Mouse (Mus musculus): ENCODE data around the gene Snupn.
A peak's percentile ranks its signal among the peaks of the same experiment; 100 is the strongest.
"Not testable (repeated sequence)": the region's sequence is repeated elsewhere in the genome, so short reads cannot be mapped to it uniquely, and the experiment has no call there.

Gene Snupn

GRCm38 (mm10) chr9:56930556-56930955 lies 20.1 kb upstream of the Snupn start:
- DNase-seq (ENCODE audit: low spot score in 2 of 2) = no peak

- DNase-seq (ENCODE audit: low spot score in 2 of 2) = no peak
These were observed 13.8 kb upstream of the Snupn start for GRCm38 (mm10) chr9:56936861-56937222.

GRCm38 (mm10) chr9:56937223-56938160 lies 13.2 kb upstream of the Snupn start, which contains the start of gene Imp3:
Gene Imp3, plus strand, starts transcription at chr9:56937475.
- peak; percentile 84 to 87 for DNase-seq (ENCODE audit: low spot score in 2 of 2)

DNA sequence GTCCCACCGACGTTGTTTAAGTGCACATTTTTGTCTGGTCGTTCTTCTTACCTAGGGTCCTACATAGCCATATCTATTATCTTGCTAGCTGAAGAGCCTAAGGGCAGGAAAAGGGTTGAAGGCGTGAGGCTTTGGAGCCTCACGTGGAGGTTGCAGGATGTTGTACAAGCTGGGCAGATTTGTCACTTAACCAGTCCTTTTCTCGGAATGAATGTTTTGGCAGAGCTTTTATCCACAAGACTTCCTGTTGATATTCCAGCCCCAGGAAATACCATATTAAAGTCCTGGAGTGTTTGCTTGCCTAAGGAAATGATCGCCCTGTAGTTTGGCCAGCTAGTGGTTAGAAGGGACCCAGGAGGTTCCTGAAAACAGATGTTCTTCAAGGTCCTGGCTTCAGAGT lies 12.3 kb upstream of the Snupn start:
- DNase-seq (ENCODE audit: low spot score in 2 of 2) = no peak

GRCm38 (mm10) chr9:56947481-56947880 lies 3.2 kb upstream of the Snupn start:
- not testable (repeated sequence) for DNase-seq (ENCODE audit: low spot score in 2 of 2)

DNA sequence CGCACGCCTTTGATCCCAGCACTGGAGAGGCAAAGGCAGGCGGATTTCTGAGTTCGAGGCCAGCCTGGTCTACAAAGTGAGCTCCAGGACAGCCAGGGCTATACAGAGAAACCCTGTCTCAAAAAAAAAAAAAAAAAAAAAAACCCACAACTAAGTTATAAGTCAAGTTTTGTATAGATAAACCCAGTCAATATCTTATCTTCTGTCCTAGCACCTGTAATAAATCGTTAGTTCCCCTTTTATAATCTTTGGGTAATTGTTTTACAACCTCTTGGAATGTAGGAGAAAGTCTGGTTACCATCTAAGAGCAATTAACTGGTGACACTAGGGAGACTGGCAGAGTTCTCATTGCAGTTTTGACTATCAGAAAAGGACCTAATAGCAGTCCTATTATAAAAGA lies 2.0 kb upstream of the Snupn start:
- DNase-seq (ENCODE audit: low spot score in 2 of 2) = not testable (repeated sequence)

DNA sequence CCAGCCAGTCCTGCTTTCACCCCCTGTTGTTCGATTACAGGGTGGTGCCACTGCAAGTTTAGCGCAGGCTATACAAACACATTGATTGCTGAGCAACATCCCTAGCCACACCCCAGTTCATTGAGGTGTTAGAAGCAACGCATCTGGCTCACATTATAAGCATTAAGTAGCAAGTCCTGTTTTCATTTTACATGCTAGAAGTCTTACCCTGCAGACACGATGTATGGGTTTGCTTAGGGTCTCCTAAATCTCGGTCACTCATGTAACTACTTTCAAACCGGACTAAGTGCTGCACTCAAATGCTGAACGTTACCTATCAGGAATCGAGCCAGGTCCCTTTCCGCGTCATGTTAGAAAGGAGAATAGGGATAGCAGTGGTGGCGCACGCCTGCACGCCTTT lies 911 bp upstream of the Snupn start:
- DNase-seq (ENCODE audit: low spot score in 2 of 2) = no peak

- no peak for DNase-seq (ENCODE audit: low spot score in 2 of 2)
These were observed 2.9 kb downstream of the Snupn start for GRCm38 (mm10) chr9:56953562-56953961.

DNA sequence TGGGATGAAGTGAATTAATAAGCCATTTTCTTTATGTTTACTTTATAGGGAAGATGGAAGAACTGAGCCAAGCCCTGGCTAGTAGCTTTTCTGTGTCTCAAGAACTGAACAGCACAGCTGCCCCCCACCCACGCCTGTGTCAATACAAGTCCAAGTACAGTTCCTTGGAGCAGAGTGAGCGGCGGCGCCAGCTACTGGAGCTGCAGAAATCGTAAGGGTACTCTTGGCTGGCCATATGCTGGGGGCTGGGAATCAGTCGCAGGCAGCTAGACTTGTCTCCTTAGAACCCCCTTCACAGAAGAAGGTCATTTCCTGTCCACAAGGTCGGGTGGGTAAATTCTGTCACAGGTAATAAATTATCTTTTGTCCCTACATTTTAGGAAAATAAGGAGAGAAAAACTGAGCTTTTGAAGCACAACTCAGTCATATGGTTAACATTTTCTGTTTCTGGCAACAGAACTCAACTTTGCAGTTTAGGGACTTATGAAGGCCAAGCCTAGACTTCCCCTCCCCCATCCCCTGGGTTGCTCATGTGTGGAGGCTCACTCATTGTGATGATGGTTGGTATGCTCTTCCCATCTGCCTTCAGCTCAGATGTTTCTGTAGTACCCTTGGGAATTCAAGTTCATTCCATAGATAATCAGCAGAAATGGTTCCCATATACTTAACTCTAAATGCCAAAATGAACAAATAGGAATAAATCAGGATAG lies 6.4 kb downstream of the Snupn start:
- no peak for DNase-seq (ENCODE audit: low spot score in 2 of 2)

DNA sequence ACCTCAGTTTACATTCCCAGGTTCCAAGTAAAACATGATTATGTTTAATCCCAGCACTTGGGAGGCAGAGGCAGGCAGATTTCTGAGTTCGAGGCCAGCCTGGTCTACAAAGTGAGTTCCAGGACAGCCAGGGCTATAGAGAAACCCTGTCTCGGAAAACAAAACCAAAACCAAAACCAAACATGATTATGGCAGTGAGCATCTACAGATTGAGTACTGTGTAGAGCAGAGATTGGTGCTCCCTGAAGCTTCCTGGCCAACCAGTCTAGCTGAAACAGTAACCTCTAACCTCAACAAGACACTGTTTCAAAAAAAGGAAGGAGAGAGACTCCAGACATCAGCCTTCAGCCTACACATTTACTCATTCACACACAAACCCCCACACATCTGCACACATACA lies 8.0 kb downstream of the Snupn start:
- no peak for DNase-seq (ENCODE audit: low spot score in 2 of 2)

DNA sequence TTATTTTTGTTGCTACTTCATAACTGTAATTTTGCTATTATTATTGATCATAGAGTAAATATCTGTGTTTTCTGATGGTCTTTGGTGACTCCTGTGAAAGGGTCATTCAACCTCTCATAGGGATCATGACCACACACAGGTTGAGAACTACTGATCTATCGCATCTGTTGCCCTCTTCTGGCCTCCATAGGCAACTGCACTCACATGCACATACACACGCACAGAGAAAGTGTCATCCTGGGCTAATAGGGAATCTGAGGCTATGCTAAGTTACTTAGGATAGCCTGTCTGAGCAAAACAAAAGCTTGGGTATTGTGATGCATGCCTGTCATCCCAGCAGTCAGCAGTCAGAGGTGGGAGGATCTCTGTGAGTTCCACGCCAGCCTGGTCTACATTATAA lies 10.9 kb downstream of the Snupn start:
- no peak for DNase-seq (ENCODE audit: low spot score in 2 of 2)

GRCm38 (mm10) chr9:56970158-56970557 lies 19.5 kb downstream of the Snupn start:
- DNase-seq (ENCODE audit: low spot score in 2 of 2) = no peak

GRCm38 (mm10) chr9:56973960-56974524 lies 23.4 kb downstream of the Snupn start:
- DNase-seq (ENCODE audit: low spot score in 2 of 2) = no peak

DNA sequence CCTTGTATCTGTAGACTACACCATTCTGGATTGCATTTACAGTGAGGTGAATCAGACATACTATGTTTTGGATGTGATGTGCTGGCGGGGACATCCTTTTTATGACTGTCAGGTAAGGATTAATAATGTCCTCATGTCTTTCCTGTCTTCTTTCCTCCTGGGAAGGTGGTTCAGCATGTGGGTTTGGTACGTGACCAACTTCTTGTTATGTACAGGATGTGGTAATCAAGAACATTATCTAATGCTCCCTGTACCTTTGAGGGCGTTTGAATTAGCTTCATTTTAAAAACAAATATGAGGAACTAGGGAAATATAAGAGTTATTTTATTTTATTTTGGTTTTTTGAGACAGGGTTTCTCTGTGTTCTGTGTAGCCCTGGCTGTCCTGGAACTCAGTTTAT lies 24.5 kb downstream of the Snupn start:
- no peak for DNase-seq (ENCODE audit: low spot score in 2 of 2)

DNA sequence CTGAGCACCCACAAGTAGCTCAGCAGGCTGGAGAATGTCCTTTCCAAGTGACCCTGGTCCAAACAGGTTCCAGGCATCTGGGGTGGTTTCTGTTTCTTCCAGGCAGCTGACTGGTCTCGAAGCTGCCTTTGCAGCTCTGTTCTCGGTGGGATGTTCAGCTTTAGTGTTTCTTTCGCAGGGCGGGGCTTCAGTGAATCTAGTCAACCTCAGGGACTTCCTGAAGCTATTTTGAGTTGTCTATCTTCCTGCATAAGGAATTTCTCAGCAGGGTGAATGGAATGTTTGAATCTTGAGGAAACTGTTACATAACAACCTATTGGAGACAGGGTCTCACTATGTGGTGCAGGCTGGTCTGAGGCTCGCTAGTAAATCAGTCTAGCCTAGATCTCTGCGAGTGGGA lies 29.5 kb downstream of the Snupn start:
- DNase-seq (ENCODE audit: low spot score in 2 of 2) = no peak

- no peak for DNase-seq (ENCODE audit: low spot score in 2 of 2)
These were observed 30.8 kb downstream of the Snupn start for GRCm38 (mm10) chr9:56981502-56981901.

DNA sequence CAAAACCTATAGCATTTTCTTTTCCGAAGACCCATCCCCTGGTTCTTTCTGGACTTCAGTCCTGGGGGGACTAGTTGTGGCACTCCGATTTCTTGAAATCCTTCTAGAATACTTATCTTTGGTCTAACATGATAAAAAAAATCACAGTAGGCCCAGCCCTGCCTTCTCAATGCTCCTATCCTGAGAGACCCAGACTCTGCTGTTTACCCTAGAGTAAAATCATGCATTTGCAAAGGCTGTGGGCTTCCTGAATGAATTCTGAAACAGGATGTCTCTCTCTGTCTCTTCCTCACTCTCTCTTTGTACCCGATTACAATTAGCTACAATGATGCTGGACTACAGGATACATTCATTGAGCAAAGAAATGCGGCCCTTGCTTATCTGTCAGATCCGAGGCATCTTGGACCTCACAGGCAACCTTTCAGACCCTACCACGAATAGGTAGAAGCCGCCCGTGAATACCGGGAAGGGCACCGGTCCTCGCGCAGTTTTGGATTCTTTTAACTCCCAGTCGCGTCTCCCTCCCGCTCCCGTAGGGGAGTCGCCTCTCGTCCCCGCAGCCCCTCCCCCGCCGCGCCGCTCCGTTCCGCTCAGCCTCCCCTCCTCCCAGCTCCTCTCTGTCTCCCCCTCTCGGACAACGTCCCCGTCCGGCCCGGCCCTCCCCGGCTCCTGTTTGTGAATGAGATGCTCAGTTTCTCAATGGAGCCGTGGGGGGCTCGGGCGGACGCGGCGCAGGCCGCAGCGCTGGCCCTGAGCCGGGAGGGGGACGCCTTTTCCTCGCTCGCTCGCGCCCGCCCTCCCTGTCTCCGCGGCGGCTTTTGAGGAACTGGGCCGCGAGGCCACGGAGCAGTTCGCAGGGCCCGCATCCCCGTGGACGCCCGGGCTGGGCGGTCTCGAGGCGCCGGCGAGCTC lies 43.9 kb downstream of the Snupn start, which contains the start of gene Ptpn9:
Ptpn9 (plus strand) TSS at position 638 of the 912 bp plus-strand sequence.
- peak; percentile 83 for DNase-seq (ENCODE audit: low spot score in 2 of 2)

DNA sequence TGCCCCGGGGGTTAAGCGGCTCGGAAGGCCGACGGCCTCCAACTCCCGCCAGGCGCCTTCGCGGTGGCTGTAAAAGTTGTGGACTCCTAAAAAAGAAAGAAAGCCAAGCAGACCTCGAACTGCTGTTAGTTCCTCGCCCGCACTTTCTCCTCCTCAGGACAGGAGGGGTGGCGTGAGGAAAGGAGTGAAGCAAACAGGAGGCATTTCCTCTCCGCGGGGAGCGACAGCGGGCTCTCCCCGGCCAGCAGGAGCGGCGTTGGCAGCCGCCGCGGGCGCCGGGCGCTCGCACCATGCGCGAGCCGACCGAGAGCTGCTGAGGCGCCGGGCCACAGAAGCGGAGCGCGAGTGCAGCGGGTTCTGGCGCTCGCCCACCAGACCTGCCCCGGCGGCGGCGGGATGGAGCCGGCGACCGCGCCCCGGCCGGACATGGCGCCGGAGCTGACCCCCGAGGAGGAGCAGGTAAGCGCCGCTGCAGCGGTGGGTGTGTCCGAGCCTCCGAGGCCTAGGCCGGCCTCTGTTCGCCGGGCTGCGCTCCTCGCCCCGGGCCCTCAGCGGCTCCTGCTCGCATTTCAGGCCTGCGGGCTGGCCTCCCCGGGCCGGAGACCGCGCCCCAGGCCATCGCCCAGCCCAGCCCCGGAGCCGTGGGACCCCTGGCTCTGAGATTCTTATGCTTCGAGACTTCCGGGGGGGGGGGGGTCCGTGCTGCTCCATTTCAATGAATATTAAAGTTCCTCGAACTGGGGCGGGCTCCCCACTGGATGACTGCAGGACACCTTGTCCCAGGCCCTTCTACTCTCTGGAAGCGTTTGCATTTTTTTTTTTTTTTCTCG lies 44.7 kb downstream of the Snupn start:
- peak; percentile 50 to 75 for DNase-seq (ENCODE audit: low spot score in 2 of 2)

GRCm38 (mm10) chr9:56996028-56996346 lies 45.3 kb downstream of the Snupn start:
- peak in 1 of 2 experiments; percentile 18 for DNase-seq (ENCODE audit: low spot score in 2 of 2)

- not testable (repeated sequence) for DNase-seq (ENCODE audit: low spot score in 2 of 2)
These were observed 46.5 kb downstream of the Snupn start for GRCm38 (mm10) chr9:56997206-56997605.

GRCm38 (mm10) chr9:57003011-57003410 lies 52.3 kb downstream of the Snupn start:
- DNase-seq (ENCODE audit: low spot score in 2 of 2) = no peak

All from urinary bladder, adult 18-20 months (tissue).